Mouse (Mus musculus) gastrocnemius, postnatal 14 days (tissue): ENCODE results near the gene Eif4g2. TPM values are rescaled to one million over a fixed set of nuclear protein-coding genes. Genes with fewer than 3 reads are reported as not detected.

ENCODE experiments used
- DNase-seq: peaks from one replicate; pipeline ENCODE4 v3.0.0; 2021; ENCODE audit warnings: mixed read lengths
- intact Hi-C: fragments of 180-260 bp; cut with DNase I; formaldehyde crosslinking; loops from one replicate; pipeline ENCODE4 v1.15.1; 2025; ENCODE audit warnings: low total_unique reads
- long read RNA-seq, 2 experiments: library from polyadenylated mRNA; stranded (forward); transcript quantifications; one replicate each; pipeline ENCODE4 v2.0.0; 2021
- total RNA-seq, 2 experiments: library from RNA; stranded (reverse); gene quantifications; 2 replicates each; pipeline ENCODE4 v1.2.3; 2021

Gene Eif4g2
- 100 to 1,000 TPM; 561 to 606 TPM for total RNA-seq
- long read RNA-seq, experiment 1, full-length matches to known transcripts: 283 of 420 reads
- long read RNA-seq, experiment 1, partial matches to known transcripts: 113 of 420 reads
- long read RNA-seq, experiment 1, other reads (novel, unspliced or antisense): 24 of 420 reads
- long read RNA-seq, experiment 2, full-length matches to known transcripts: 358 of 534 reads
- long read RNA-seq, experiment 2, partial matches to known transcripts: 145 of 534 reads
- long read RNA-seq, experiment 2, other reads (novel, unspliced or antisense): 31 of 534 reads

GRCm38 (mm10) chr7:111082822-111083732 lies at the start of gene Eif4g2:
Gene Eif4g2, minus strand, starts transcription at chr7:111083030.
- intact Hi-C loops: no loop called here
- peak; percentile 99 for DNase-seq

- DNase-seq: no peak
- intact Hi-C loops: no loop called here
Observed at GRCm38 (mm10) chr7:111132596-111132995, 49.8 kb upstream of the Eif4g2 start.

- intact Hi-C loops: loop anchor here (5.0 kb wide), 1 partner anchor 40 kb away; no protein-coding TSS in a partner anchor
Observed at GRCm38 (mm10) chr7:111126636-111127395, 44.0 kb upstream of the Eif4g2 start.

GRCm38 (mm10) chr7:111123761-111124546 lies 41.1 kb upstream of the Eif4g2 start:
- intact Hi-C loops: no loop called here
- DNase-seq: no peak

More at GRCm38 (mm10) chr7:111126636-111127395, 44.0 kb upstream of the Eif4g2 start:
- DNase-seq: no peak

GRCm38 (mm10) chr7:111122531-111123130 lies 39.8 kb upstream of the Eif4g2 start:
- intact Hi-C loops: no loop called here
- DNase-seq: peak; percentile 96

GRCm38 (mm10) chr7:111122084-111122530 lies 39.3 kb upstream of the Eif4g2 start:
- intact Hi-C loops: no loop called here
- DNase-seq: peak; percentile 74

GRCm38 (mm10) chr7:111121522-111121921 lies 38.7 kb upstream of the Eif4g2 start:
- intact Hi-C loops: no loop called here
- DNase-seq: no peak

- no peak for DNase-seq
- intact Hi-C loops: no loop called here
Observed at GRCm38 (mm10) chr7:111109561-111109960, 26.7 kb upstream of the Eif4g2 start.

- no peak for DNase-seq
- intact Hi-C loops: no loop called here
Observed at GRCm38 (mm10) chr7:111109161-111109560, 26.3 kb upstream of the Eif4g2 start.

GRCm38 (mm10) chr7:111098196-111098595 lies 15.4 kb upstream of the Eif4g2 start:
- DNase-seq: no peak
- intact Hi-C loops: no loop called here

- intact Hi-C loops: no loop called here
Observed at GRCm38 (mm10) chr7:111095169-111095568, 12.3 kb upstream of the Eif4g2 start.

GRCm38 (mm10) chr7:111085153-111085552 lies 2.3 kb upstream of the Eif4g2 start:
- no peak for DNase-seq
- intact Hi-C loops: loop anchor here (5.0 kb wide), 1 partner anchor 42 kb away; no protein-coding TSS in a partner anchor

More at GRCm38 (mm10) chr7:111095169-111095568, 12.3 kb upstream of the Eif4g2 start:
- DNase-seq: no peak

GRCm38 (mm10) chr7:111084443-111084842 lies 1.6 kb upstream of the Eif4g2 start:
- no peak for DNase-seq
- intact Hi-C loops: no loop called here

- intact Hi-C loops: no loop called here
Observed at GRCm38 (mm10) chr7:111083733-111084120, 897 bp upstream of the Eif4g2 start.

GRCm38 (mm10) chr7:111082043-111082821 lies 598 bp downstream of the Eif4g2 start:
- DNase-seq: peak; percentile 89
- intact Hi-C loops: no loop called here

More at GRCm38 (mm10) chr7:111083733-111084120, 897 bp upstream of the Eif4g2 start:
- DNase-seq: no peak

- intact Hi-C loops: no loop called here
- no peak for DNase-seq
Observed at GRCm38 (mm10) chr7:111080876-111081275, 2.0 kb downstream of the Eif4g2 start.

GRCm38 (mm10) chr7:111080026-111080425 lies 2.8 kb downstream of the Eif4g2 start:
- DNase-seq: no peak
- intact Hi-C loops: no loop called here

- intact Hi-C loops: no loop called here
- DNase-seq: no peak
Observed at GRCm38 (mm10) chr7:111078271-111078670, 4.6 kb downstream of the Eif4g2 start.
